Mouse (Mus musculus) stomach, postnatal 0 days (tissue): ENCODE measurements around the gene Olfr1263. TPM values are rescaled to one million over a fixed set of nuclear protein-coding genes. Genes with fewer than 3 reads are reported as not detected.

Experiments
- ATAC-seq: fragments of 200-750 bp; cut with Nextera tagmentation; 2 replicates; pipeline ENCODE4 v1.8.0; 2017; ENCODE audit not compliant: low FRiP score, low TSS enrichment
- DNase-seq: peaks from one replicate; pipeline ENCODE4 v3.0.0-alpha.2; 2016; ENCODE audit warnings: low spot score
- H3K27ac ChIP-seq: fragments of 300-500 bp; sonication (generic); replicated peaks from 2 replicates; pipeline ENCODE4 v1.5.1; 2014; ENCODE audit warnings: mild to moderate bottlenecking, control low read depth
- H3K27me3 ChIP-seq: fragments of 300-500 bp; sonication (generic); 2 replicates; pipeline ENCODE4 v1.6.1; 2014; ENCODE audit warnings: low read length; ENCODE audit not compliant: control insufficient read depth, insufficient read depth
- H3K36me3 ChIP-seq: fragments of 300-500 bp; sonication (generic); 2 replicates; pipeline ENCODE4 v1.6.1; 2014; ENCODE audit warnings: low read length, mixed read lengths; ENCODE audit not compliant: control insufficient read depth, insufficient read depth
- H3K4me1 ChIP-seq: fragments of 300-500 bp; sonication (generic); replicated peaks from 2 replicates; pipeline ENCODE4 v1.6.1; 2014; ENCODE audit warnings: antibody characterized with exemption; ENCODE audit not compliant: control insufficient read depth, insufficient read depth
- H3K4me2 ChIP-seq: fragments of 300-500 bp; sonication (generic); replicated peaks from 2 replicates; pipeline ENCODE4 v1.6.1; 2014; ENCODE audit warnings: low read depth, mild to moderate bottlenecking, control low read depth, moderate library complexity
- H3K4me3 ChIP-seq: fragments of 300-500 bp; sonication (generic); 2 replicates; pipeline ENCODE4 v1.5.1; 2014; ENCODE audit warnings: low read depth, low read length, control low read depth
- H3K9ac ChIP-seq: fragments of 300-500 bp; sonication (generic); 2 replicates; pipeline ENCODE4 v1.6.1; 2014; ENCODE audit warnings: mild to moderate bottlenecking, low read length, control low read depth, mixed read lengths
- H3K9me3 ChIP-seq: fragments of 300-500 bp; sonication (generic); 2 replicates; pipeline ENCODE4 v1.6.1; 2016; ENCODE audit warnings: low read length; ENCODE audit not compliant: control insufficient read depth
- CTCF ChIP-seq: IDR thresholded peaks from 2 replicates; pipeline ENCODE4 v1.5.1; 2016; ENCODE audit warnings: antibody characterized with exemption, low read depth, mild to moderate bottlenecking, moderate library complexity
- EP300 ChIP-seq: optimal IDR thresholded peaks from 2 replicates; pipeline ENCODE3; 2016; ENCODE audit warnings: antibody characterized with exemption
- polyA plus RNA-seq: library from polyadenylated mRNA; unstranded; fragments of >200 nt; fragmentation: Nextera tagmentation; extraction: Ambion mirVana; gene quantifications from 2 replicates; pipeline ENCODE4 v1.2.1, GENCODE M21; 2015

The Olfr1263 gene
- polyA plus RNA-seq, 1 experiment from 2014 or later = not detected

DNA sequence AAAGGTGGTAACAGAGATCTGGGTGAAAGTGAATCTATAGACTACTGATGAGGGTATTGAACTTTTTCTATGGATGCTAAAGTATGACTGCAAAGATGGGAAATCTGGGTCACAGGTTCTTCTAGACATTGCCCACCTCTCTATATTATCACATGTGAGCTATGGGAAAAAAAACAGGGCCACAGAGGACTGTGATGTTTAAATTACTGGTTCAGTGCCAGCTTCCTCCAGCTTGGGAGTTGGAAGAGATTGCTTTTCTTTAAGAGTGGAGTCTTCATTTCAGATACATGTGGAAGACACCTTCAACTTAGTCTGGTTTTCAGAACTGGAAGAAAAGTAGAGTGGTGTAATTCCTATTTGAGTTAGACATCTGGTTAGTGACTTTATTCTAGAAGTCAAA lies 23.1 kb downstream of the Olfr1263 start, which contains the start of gene Olfr1265:
Olfr1265 (plus strand) TSS at position 301 of the 400 bp plus-strand sequence.
- Histone ChIP-seq H3K4me2 (no peak within 1 kb of the TSS), H3K9ac (no peak within 1 kb of the TSS), H3K9me3 (no peaks in the 10 kb centered on the region), H3K27ac (no peak within 1 kb of the TSS), H3K36me3 (no peaks in the 10 kb centered on the region), H3K27me3 (no peaks in the 10 kb centered on the region), H3K4me1 (no peaks in the 10 kb centered on the region), H3K4me3 (no peak within 1 kb of the TSS)
- DNase-seq = no peak
- no peak for TF ChIP-seq EP300
- TF ChIP-seq CTCF = no peak
- no peak for ATAC-seq

DNA sequence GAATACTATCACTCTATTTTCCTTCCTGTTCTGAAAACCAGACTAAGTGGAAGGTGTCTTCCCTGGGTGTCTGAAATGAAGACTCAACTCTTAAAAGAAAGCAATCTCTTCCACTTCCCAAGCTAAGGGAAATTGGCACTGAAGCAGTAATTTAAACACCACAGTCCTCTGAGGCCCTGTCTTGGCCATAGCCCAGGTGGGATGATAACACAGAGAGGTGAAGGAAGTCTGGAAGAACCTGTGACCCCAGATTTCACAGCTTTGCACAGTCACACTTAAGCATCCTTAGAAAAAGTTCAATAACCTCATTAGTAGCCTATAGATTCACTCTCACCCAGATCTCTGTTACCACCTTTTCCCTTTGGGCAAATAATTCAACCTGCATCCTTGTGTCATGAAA lies 51.6 kb downstream of the Olfr1263 start, which contains the start of gene Olfr140:
Olfr140 (minus strand) TSS at position 101 of the 400 bp plus-strand sequence.
- Histone ChIP-seq H3K4me2 (no peak within 1 kb of the TSS), H3K36me3 (no peaks in the 10 kb centered on the region), H3K4me3 (no peak within 1 kb of the TSS), H3K9ac (no peak within 1 kb of the TSS), H3K27ac (no peak within 1 kb of the TSS), H3K9me3 (no peaks in the 10 kb centered on the region), H3K27me3 (no peaks in the 10 kb centered on the region), H3K4me1 (no peaks in the 10 kb centered on the region)
- ATAC-seq = no peak
- TF ChIP-seq CTCF (no peak), EP300 (no peak)
- DNase-seq = no peak

Other genes with a start within 250 kb of the Olfr1263 start
- gene Olfr1254, start 218.5 kb upstream of the Olfr1263 start, polyA plus RNA-seq = not detected in 2 replicates
- not detected in 2 replicates for gene Olfr1255, start 200.1 kb upstream of the Olfr1263 start, polyA plus RNA-seq
- gene Olfr1256, start 170.6 kb upstream of the Olfr1263 start, polyA plus RNA-seq = not detected in 2 replicates
- not detected in 2 replicates for gene Olfr48, start 163.9 kb upstream of the Olfr1263 start, polyA plus RNA-seq
- gene Olfr1257, start 133.7 kb upstream of the Olfr1263 start, polyA plus RNA-seq = not detected in 2 replicates
- not detected in 2 replicates for gene Olfr1258, start 84.8 kb upstream of the Olfr1263 start, polyA plus RNA-seq
- 0.02 TPM in 1 of 2 replicates, not detected in the other for gene Olfr1259, start 63.5 kb upstream of the Olfr1263 start, polyA plus RNA-seq
- not detected in 2 replicates for gene Olfr1260, start 37.8 kb upstream of the Olfr1263 start, polyA plus RNA-seq
- gene Olfr1261, start 20.9 kb upstream of the Olfr1263 start, polyA plus RNA-seq = not detected in 2 replicates
- gene Olfr1262, start 12.0 kb upstream of the Olfr1263 start, polyA plus RNA-seq = 0.02 TPM in 1 of 2 replicates, not detected in the other
- gene Olfr1264, start 13.4 kb downstream of the Olfr1263 start, polyA plus RNA-seq = not detected in 2 replicates
- gene Olfr1265, start 23.2 kb downstream of the Olfr1263 start, polyA plus RNA-seq = 0.04 TPM in 1 of 2 replicates, not detected in the other
- gene Olfr140, start 51.5 kb downstream of the Olfr1263 start, polyA plus RNA-seq = not detected in 2 replicates
- gene Olfr1269, start 109.3 kb downstream of the Olfr1263 start, polyA plus RNA-seq = not detected in 2 replicates
- gene Olfr32, start 130.2 kb downstream of the Olfr1263 start, polyA plus RNA-seq = not detected in 2 replicates
- not detected in 2 replicates for gene Olfr1270, start 141.0 kb downstream of the Olfr1263 start, polyA plus RNA-seq
- gene Olfr1506, start 212.4 kb downstream of the Olfr1263 start, polyA plus RNA-seq = not detected in 2 replicates
- gene Olfr142, start 245.5 kb downstream of the Olfr1263 start, polyA plus RNA-seq = not detected in 2 replicates